In genomic region chr13:5412052-5412451, GRCm38 (mm10) we compare ENCODE assay signal across 15 mouse cellular contexts.
"Had no signal": no experiment of that assay in that cellular context is flagged by ENCODE, and none has a peak within 500 bp of the region (broad histone marks: within the 10 kb centered on the region; RNA-seq: fewer than 3 reads in every experiment).

No protein-coding gene starts in this region.

- DNase-seq: kidney, adult 9 months; kidney, postnatal 10 days; kidney, postnatal 4 days; lung, adult 18-20 months; lung, postnatal 4 days; midbrain, embryonic 14.5 days; retina, postnatal 1 day; thymus, adult 2 months; thymus, postnatal 25 days had no signal

- H3K9me3 ChIP-seq: midbrain, embryonic 10.5 days; neural tube, embryonic 13.5 days; stomach, embryonic 15.5 days had no signal

- H3K27ac ChIP-seq: layer of hippocampus, adult 2 months; liver, embryonic 14.5 days; midbrain, embryonic 10.5 days; neural tube, embryonic 13.5 days; stomach, embryonic 15.5 days had no signal

- H3K4me2 ChIP-seq: neural tube, embryonic 13.5 days; stomach, embryonic 15.5 days had no signal

- H3K4me3 ChIP-seq: layer of hippocampus, adult 2 months; midbrain, embryonic 10.5 days; neural tube, embryonic 13.5 days; stomach, embryonic 15.5 days had no signal

- H3K9ac ChIP-seq: liver, embryonic 14.5 days; neural tube, embryonic 13.5 days; stomach, embryonic 15.5 days had no signal

- ATAC-seq: intestine, postnatal 0 days had no signal

- H3K4me1 ChIP-seq: midbrain, embryonic 10.5 days; neural tube, embryonic 13.5 days; stomach, embryonic 15.5 days had no signal

- H3K36me3 ChIP-seq: midbrain, embryonic 10.5 days; neural tube, embryonic 13.5 days; stomach, embryonic 15.5 days had no signal

- H3K27me3 ChIP-seq: neural tube, embryonic 13.5 days; stomach, embryonic 15.5 days had no signal
